Mouse (Mus musculus): ENCODE measurements at regions not wholly inside any gene's neighbourhood (a gene's known extent, or its start where the extent isn't known, plus 50 kb on each side); places are given as distances from the start of the nearest gene placed in this dataset.

DNA sequence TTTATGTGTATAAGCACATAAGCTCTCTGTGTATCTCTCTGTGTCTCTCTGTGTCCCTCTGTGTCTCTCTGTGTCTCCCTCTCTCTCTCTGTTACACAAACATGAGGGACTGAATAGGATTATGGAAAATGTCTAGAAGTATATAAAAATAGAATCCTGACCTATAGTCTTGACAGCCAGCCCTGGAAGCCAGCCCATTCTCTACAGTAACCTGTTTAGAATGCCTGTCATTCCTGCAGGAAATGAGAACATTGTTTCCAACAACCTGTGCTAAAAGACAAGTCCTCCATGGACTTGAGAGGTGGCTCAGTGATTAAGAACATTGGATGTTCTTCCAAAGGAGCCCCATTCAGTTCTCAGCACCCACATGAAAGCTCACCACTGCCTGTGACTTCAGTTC, 714.4 kb downstream of the Tns3 start:
- no peak for TF ChIP-seq CTCF (IDR thresholded peaks at IDR 0.05; ENCODE audit: low read depth)
- Histone ChIP-seq H3K36me3 (ENCODE audit: control insufficient read depth, insufficient read depth) (no peaks in the 10 kb centered on the region), H3K27me3 (replicated peaks; ENCODE audit: control insufficient read depth, insufficient read depth, low read length) (no peaks in the 10 kb centered on the region), H3K4me1 (replicated peaks; ENCODE audit: control insufficient read depth, insufficient read depth, low read length) (no peaks in the 10 kb centered on the region), H3K4me2 (replicated peaks; ENCODE audit: low read depth) (no peak overlapping the region), H3K9ac (ENCODE audit: low read depth, low read length) (no peak overlapping the region), H3K9me3 (ENCODE audit: control insufficient read depth) (no peaks in the 10 kb centered on the region), H3K4me3 (ENCODE audit: low read depth, low read length) (no peak overlapping the region), H3K27ac (ENCODE audit: low read depth, low read length) (no peak overlapping the region)
- ATAC-seq, result no peak

DNA sequence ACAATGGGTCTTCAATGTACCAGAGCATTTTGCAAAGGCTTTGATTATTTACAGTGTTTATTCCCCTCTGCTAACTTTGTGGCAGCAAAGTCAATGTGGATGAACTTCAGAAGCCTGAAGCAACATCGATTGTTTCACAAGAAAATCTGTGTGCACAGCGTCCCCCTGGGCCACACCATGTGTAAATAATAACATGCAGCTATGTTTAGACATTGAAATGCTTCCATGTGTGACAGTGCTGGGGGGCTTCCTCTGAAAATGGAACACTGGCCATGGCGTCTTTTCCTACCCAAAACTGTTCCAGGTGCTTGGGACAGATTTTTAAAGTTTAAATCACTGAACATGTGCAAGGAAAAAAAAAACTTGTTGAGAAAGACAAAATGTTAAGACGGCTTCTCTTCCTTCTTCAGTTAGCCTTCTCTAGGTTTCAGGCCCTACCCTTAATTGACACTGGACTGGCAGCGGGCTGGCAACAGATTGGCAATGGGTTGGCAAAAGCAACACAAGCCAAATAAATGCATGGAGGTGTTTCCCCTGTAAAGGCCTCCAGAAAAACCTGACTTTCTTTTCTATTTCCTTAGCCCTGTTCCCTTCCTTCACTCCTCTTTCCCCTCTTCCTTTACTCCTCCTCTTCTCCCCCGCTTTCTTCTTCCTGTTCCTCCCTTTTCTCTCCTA, 715.0 kb downstream of the Tns3 start:
- Histone ChIP-seq H3K4me1 (replicated peaks; ENCODE audit: control insufficient read depth, insufficient read depth, low read length) (no peaks in the 10 kb centered on the region), H3K4me2 (replicated peaks; ENCODE audit: low read depth) (no peak overlapping the region), H3K36me3 (ENCODE audit: control insufficient read depth, insufficient read depth) (no peaks in the 10 kb centered on the region), H3K9ac (ENCODE audit: low read depth, low read length) (no peak overlapping the region), H3K27ac (ENCODE audit: low read depth, low read length) (no peak overlapping the region), H3K4me3 (ENCODE audit: low read depth, low read length) (no peak overlapping the region), H3K9me3 (ENCODE audit: control insufficient read depth) (no peaks in the 10 kb centered on the region), H3K27me3 (replicated peaks; ENCODE audit: control insufficient read depth, insufficient read depth, low read length) (no peaks in the 10 kb centered on the region)
- WGBS, result 70% methylated on average over 6 of the region's 6 CpGs
- no peak for ATAC-seq
- no peak for TF ChIP-seq CTCF (IDR thresholded peaks at IDR 0.05; ENCODE audit: low read depth)

GRCm38 (mm10) chr11:7944956-7945515, 719.3 kb downstream of the Tns3 start:
- no peak overlapping the region for H3K9ac ChIP-seq (ENCODE audit: low read depth, low read length)

GRCm38 (mm10) chr11:7944373-7944772, 720.0 kb downstream of the Tns3 start:
- Histone ChIP-seq H3K4me1 (replicated peaks; ENCODE audit: control insufficient read depth, insufficient read depth, low read length) (no peaks in the 10 kb centered on the region), H3K36me3 (ENCODE audit: control insufficient read depth, insufficient read depth) (no peaks in the 10 kb centered on the region), H3K27ac (ENCODE audit: low read depth, low read length) (no peak overlapping the region), H3K27me3 (replicated peaks; ENCODE audit: control insufficient read depth, insufficient read depth, low read length) (no peaks in the 10 kb centered on the region), H3K9ac (ENCODE audit: low read depth, low read length) (no peak overlapping the region), H3K4me3 (ENCODE audit: low read depth, low read length) (no peak overlapping the region), H3K4me2 (replicated peaks; ENCODE audit: low read depth) (no peak overlapping the region), H3K9me3 (ENCODE audit: control insufficient read depth) (no peaks in the 10 kb centered on the region)
- WGBS, result 41% methylated on average over 4 of the region's 4 CpGs
- no peak for ATAC-seq
- TF ChIP-seq CTCF (IDR thresholded peaks at IDR 0.05; ENCODE audit: low read depth), result no peak

More at GRCm38 (mm10) chr11:7944956-7945515, 719.3 kb downstream of the Tns3 start:
- Histone ChIP-seq H3K9me3 (ENCODE audit: control insufficient read depth) (no peaks in the 10 kb centered on the region), H3K27ac (ENCODE audit: low read depth, low read length) (no peak overlapping the region), H3K4me3 (ENCODE audit: low read depth, low read length) (no peak overlapping the region), H3K36me3 (ENCODE audit: control insufficient read depth, insufficient read depth) (no peaks in the 10 kb centered on the region), H3K4me2 (replicated peaks; ENCODE audit: low read depth) (no peak overlapping the region), H3K4me1 (replicated peaks; ENCODE audit: control insufficient read depth, insufficient read depth, low read length) (no peaks in the 10 kb centered on the region), H3K27me3 (replicated peaks; ENCODE audit: control insufficient read depth, insufficient read depth, low read length) (no peaks in the 10 kb centered on the region)
- WGBS, result 61% methylated on average over 5 of the region's 5 CpGs
- no peak for TF ChIP-seq CTCF (IDR thresholded peaks at IDR 0.05; ENCODE audit: low read depth)
- no peak for ATAC-seq

DNA sequence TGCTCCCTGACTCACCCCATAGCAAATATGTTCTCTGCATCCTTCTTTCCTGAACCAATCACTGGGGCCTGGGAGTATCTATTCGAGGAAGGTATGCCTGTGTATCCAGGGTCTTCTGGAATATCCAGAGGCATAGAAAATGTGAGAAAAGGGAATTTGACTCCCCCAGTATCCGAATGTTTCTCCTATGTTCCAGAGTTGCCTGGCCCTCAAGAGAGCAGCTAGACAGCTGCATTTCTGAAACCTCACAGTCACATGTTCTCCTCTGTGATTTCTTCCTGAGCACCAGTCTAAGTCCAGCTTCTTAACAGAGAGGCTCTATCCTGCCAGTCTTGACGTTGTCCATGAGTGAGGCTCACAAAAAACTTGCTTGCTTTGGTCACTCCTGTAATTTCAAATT, 719.9 kb upstream of the Igfbp3 start:
- no peak for TF ChIP-seq CTCF (IDR thresholded peaks at IDR 0.05; ENCODE audit: low read depth)
- Histone ChIP-seq H3K9ac (ENCODE audit: low read depth, low read length) (no peak overlapping the region), H3K4me2 (replicated peaks; ENCODE audit: low read depth) (no peak overlapping the region), H3K36me3 (ENCODE audit: control insufficient read depth, insufficient read depth) (no peaks in the 10 kb centered on the region), H3K27ac (ENCODE audit: low read depth, low read length) (no peak overlapping the region), H3K4me1 (replicated peaks; ENCODE audit: control insufficient read depth, insufficient read depth, low read length) (no peaks in the 10 kb centered on the region), H3K27me3 (replicated peaks; ENCODE audit: control insufficient read depth, insufficient read depth, low read length) (no peaks in the 10 kb centered on the region), H3K9me3 (ENCODE audit: control insufficient read depth) (no peaks in the 10 kb centered on the region), H3K4me3 (ENCODE audit: low read depth, low read length) (no peak overlapping the region)
- ATAC-seq, result no peak
- WGBS, result 76% methylated on average over 3 of the region's 3 CpGs

GRCm38 (mm10) chr11:7932638-7933037, 718.9 kb upstream of the Igfbp3 start:
- no peak overlapping the region for H3K9ac ChIP-seq (ENCODE audit: low read depth, low read length)
- H3K36me3 ChIP-seq (ENCODE audit: control insufficient read depth, insufficient read depth), result no peaks in the 10 kb centered on the region
- no peak overlapping the region for H3K4me2 ChIP-seq (replicated peaks; ENCODE audit: low read depth)
- 90% methylated on average over 5 of the region's 5 CpGs for WGBS
- H3K9me3 ChIP-seq (ENCODE audit: control insufficient read depth), result no peaks in the 10 kb centered on the region
- no peak overlapping the region for H3K4me3 ChIP-seq (ENCODE audit: low read depth, low read length)
- no peak overlapping the region for H3K27ac ChIP-seq (ENCODE audit: low read depth, low read length)
- no peak for ATAC-seq
- no peaks in the 10 kb centered on the region for H3K4me1 ChIP-seq (replicated peaks; ENCODE audit: control insufficient read depth, insufficient read depth, low read length)
- no peaks in the 10 kb centered on the region for H3K27me3 ChIP-seq (replicated peaks; ENCODE audit: control insufficient read depth, insufficient read depth, low read length)
- TF ChIP-seq CTCF (IDR thresholded peaks at IDR 0.05; ENCODE audit: low read depth), result no peak

Measured in intestine, postnatal 0 days (tissue).